Mouse (Mus musculus) forebrain, embryonic 15.5 days (tissue): ENCODE results near the gene Cemip2. TPM values are rescaled to one million over a fixed set of nuclear protein-coding genes. Genes with fewer than 3 reads are reported as not detected.

Experiments
- ATAC-seq: fragments of 200-750 bp; cut with Nextera tagmentation; replicated peaks from 2 replicates; pipeline ENCODE4 v1.8.0; 2017; ENCODE audit warnings: mild to moderate bottlenecking, moderate TSS enrichment, moderate library complexity
- H3K27ac ChIP-seq: fragments of 300-500 bp; sonication (generic); replicated peaks from 2 replicates; pipeline ENCODE4 v1.5.1; 2015; ENCODE audit warnings: mild to moderate bottlenecking, inconsistent platforms
- H3K27me3 ChIP-seq: fragments of 300-500 bp; sonication (generic); 2 replicates; pipeline ENCODE4 v1.6.1; 2015; ENCODE audit warnings: inconsistent platforms
- H3K36me3 ChIP-seq: fragments of 300-500 bp; sonication (generic); 2 replicates; pipeline ENCODE4 v1.6.1; 2015; ENCODE audit warnings: mild to moderate bottlenecking, inconsistent platforms
- H3K4me1 ChIP-seq: fragments of 300-500 bp; sonication (generic); 2 replicates; pipeline ENCODE4 v1.6.1; 2015; ENCODE audit warnings: inconsistent platforms
- H3K4me2 ChIP-seq: fragments of 300-500 bp; sonication (generic); replicated peaks from 2 replicates; pipeline ENCODE4 v1.6.1; 2015; ENCODE audit warnings: mild to moderate bottlenecking, inconsistent platforms
- H3K4me3 ChIP-seq: fragments of 300-500 bp; sonication (generic); 2 replicates; pipeline ENCODE4 v1.5.1; 2015; ENCODE audit warnings: mild to moderate bottlenecking, inconsistent platforms
- H3K9ac ChIP-seq: fragments of 300-500 bp; sonication (generic); replicated peaks from 2 replicates; pipeline ENCODE4 v1.6.1; 2015; ENCODE audit warnings: mild to moderate bottlenecking, inconsistent platforms
- H3K9me3 ChIP-seq: fragments of 300-500 bp; sonication (generic); 2 replicates; pipeline ENCODE4 v1.6.1; 2016; ENCODE audit warnings: inconsistent platforms
- WGBS: fragments of 180-500 bp; shearing (Covaris S2); methylation state at CpG from one replicate; pipeline ENCODE4 v1.1.7; 2015; ENCODE audit warnings: mixed read lengths; 5-methylcytosine and 5-hydroxymethylcytosine counted together
- polyA plus RNA-seq: library from polyadenylated mRNA; unstranded; fragments of >200 nt; fragmentation: Nextera tagmentation; extraction: Ambion mirVana; gene quantifications from 2 replicates; pipeline ENCODE4 v1.2.1, GENCODE M21; 2015

Gene Cemip2
- polyA plus RNA-seq, 1 experiment from 2014 or later: 39.3 TPM

- Histone ChIP-seq H3K36me3 (peaks cover 66% of the 10 kb centered on the region), H3K9ac (no peak overlapping the region), H3K27ac (no peak overlapping the region), H3K27me3 (no peaks in the 10 kb centered on the region), H3K4me3 (no peak overlapping the region), H3K9me3 (no peaks in the 10 kb centered on the region), H3K4me2 (no peak overlapping the region), H3K4me1 (no peaks in the 10 kb centered on the region; the same call in 1 of the 2 replicates)
- 89% methylated on average over 4 of the region's 4 CpGs for WGBS
- ATAC-seq: no peak
Observed at GRCm38 (mm10) chr19:21820126-21820525, 42.0 kb downstream of the Cemip2 start.

GRCm38 (mm10) chr19:21821877-21822276 lies 43.7 kb downstream of the Cemip2 start:
- Histone ChIP-seq H3K9ac (no peak overlapping the region), H3K27me3 (no peaks in the 10 kb centered on the region), H3K36me3 (peaks cover 57% of the 10 kb centered on the region), H3K4me3 (no peak overlapping the region), H3K4me2 (no peak overlapping the region), H3K4me1 (no peaks in the 10 kb centered on the region; the same call in 1 of the 2 replicates), H3K9me3 (no peaks in the 10 kb centered on the region), H3K27ac (no peak overlapping the region)
- WGBS: 86% methylated on average over 6 of the region's 6 CpGs
- ATAC-seq: no peak

- Histone ChIP-seq H3K9ac (no peak overlapping the region), H3K36me3 (peaks cover 51% of the 10 kb centered on the region), H3K27me3 (no peaks in the 10 kb centered on the region), H3K27ac (no peak overlapping the region), H3K9me3 (no peaks in the 10 kb centered on the region), H3K4me1 (no peaks in the 10 kb centered on the region; the same call in 1 of the 2 replicates), H3K4me3 (no peak overlapping the region), H3K4me2 (no peak overlapping the region)
- no peak for ATAC-seq
- WGBS: 93% methylated on average over 5 of the region's 5 CpGs
Observed at GRCm38 (mm10) chr19:21824146-21824545, 46.0 kb downstream of the Cemip2 start.

GRCm38 (mm10) chr19:21825128-21825885 lies 47.2 kb downstream of the Cemip2 start:
- WGBS: 72% methylated on average over 4 of the region's 4 CpGs
- H3K9ac ChIP-seq: no peak overlapping the region
- ATAC-seq: no peak
- peaks cover 51% of the 10 kb centered on the region for H3K36me3 ChIP-seq
- no peaks in the 10 kb centered on the region for H3K27me3 ChIP-seq
- H3K4me3 ChIP-seq: no peak overlapping the region
- H3K9me3 ChIP-seq: no peaks in the 10 kb centered on the region
- no peak overlapping the region for H3K4me2 ChIP-seq
- no peaks in the 10 kb centered on the region for H3K4me1 ChIP-seq
- H3K27ac ChIP-seq: no peak overlapping the region

- whole genome bisulfite sequencing: 90% methylated on average over 12 of the region's 12 CpGs
- peaks cover 84% of the 10 kb centered on the region for H3K36me3 ChIP-seq
- no peak overlapping the region for H3K4me2 ChIP-seq
- H3K9me3 ChIP-seq: no peaks in the 10 kb centered on the region
- ATAC-seq: no peak
- no peaks in the 10 kb centered on the region for H3K4me1 ChIP-seq
- H3K27ac ChIP-seq: no peak overlapping the region
- H3K9ac ChIP-seq: no peak overlapping the region
- no peak overlapping the region for H3K4me3 ChIP-seq
- H3K27me3 ChIP-seq: no peaks in the 10 kb centered on the region
Observed at GRCm38 (mm10) chr19:21833416-21833992, 55.4 kb downstream of the Cemip2 start.

GRCm38 (mm10) chr19:21834952-21835351 lies 56.8 kb downstream of the Cemip2 start:
- no peak for ATAC-seq
- no peak overlapping the region for H3K9ac ChIP-seq
- peaks cover 81% of the 10 kb centered on the region for H3K36me3 ChIP-seq
- no peaks in the 10 kb centered on the region for H3K9me3 ChIP-seq
- H3K4me3 ChIP-seq: no peak overlapping the region
- no peaks in the 10 kb centered on the region for H3K4me1 ChIP-seq
- no peaks in the 10 kb centered on the region for H3K27me3 ChIP-seq
- H3K4me2 ChIP-seq: no peak overlapping the region
- WGBS: 93% methylated on average over 7 of the region's 7 CpGs
- H3K27ac ChIP-seq: no peak overlapping the region

- Histone ChIP-seq H3K9me3 (no peaks in the 10 kb centered on the region), H3K27ac (no peak overlapping the region), H3K36me3 (peaks cover 82% of the 10 kb centered on the region), H3K9ac (no peak overlapping the region), H3K4me1 (no peaks in the 10 kb centered on the region), H3K27me3 (no peaks in the 10 kb centered on the region), H3K4me3 (no peak overlapping the region), H3K4me2 (no peak overlapping the region)
- 90% methylated on average over 10 of the region's 10 CpGs for WGBS
- ATAC-seq: no peak
Observed at GRCm38 (mm10) chr19:21850721-21851120, 72.6 kb downstream of the Cemip2 start.

- peaks cover 86% of the 10 kb centered on the region for H3K36me3 ChIP-seq
Observed at GRCm38 (mm10) chr19:21854526-21855228, 76.5 kb downstream of the Cemip2 start.

GRCm38 (mm10) chr19:21855421-21856128 lies 77.4 kb downstream of the Cemip2 start:
- H3K4me3 ChIP-seq: no peak overlapping the region
- no peak overlapping the region for H3K9ac ChIP-seq
- no peaks in the 10 kb centered on the region for H3K9me3 ChIP-seq
- no peaks in the 10 kb centered on the region for H3K4me1 ChIP-seq
- ATAC-seq: no peak
- 87% methylated on average over 8 of the region's 8 CpGs for WGBS
- H3K27ac ChIP-seq: no peak overlapping the region
- no peaks in the 10 kb centered on the region for H3K27me3 ChIP-seq
- H3K36me3 ChIP-seq: peaks cover 79% of the 10 kb centered on the region
- H3K4me2 ChIP-seq: no peak overlapping the region

More at GRCm38 (mm10) chr19:21854526-21855228, 76.5 kb downstream of the Cemip2 start:
- Histone ChIP-seq H3K27ac (no peak overlapping the region), H3K9me3 (no peaks in the 10 kb centered on the region), H3K27me3 (no peaks in the 10 kb centered on the region), H3K9ac (no peak overlapping the region), H3K4me2 (no peak overlapping the region), H3K4me1 (no peaks in the 10 kb centered on the region), H3K4me3 (no peak overlapping the region)
- 90% methylated on average over 5 of the region's 5 CpGs for WGBS
- ATAC-seq: no peak

- Histone ChIP-seq H3K27me3 (no peaks in the 10 kb centered on the region), H3K4me3 (no peak overlapping the region), H3K9ac (no peak overlapping the region), H3K9me3 (no peaks in the 10 kb centered on the region), H3K27ac (no peak overlapping the region), H3K4me2 (no peak overlapping the region), H3K36me3 (peaks cover 52% of the 10 kb centered on the region), H3K4me1 (no peaks in the 10 kb centered on the region)
- ATAC-seq: no peak
- WGBS: 89% methylated on average over 12 of the region's 12 CpGs
Observed at GRCm38 (mm10) chr19:21858846-21859521, 80.8 kb downstream of the Cemip2 start.

- Histone ChIP-seq H3K36me3 (peaks cover 40% of the 10 kb centered on the region), H3K27ac (no peak overlapping the region), H3K4me1 (no peaks in the 10 kb centered on the region), H3K4me2 (no peak overlapping the region), H3K27me3 (no peaks in the 10 kb centered on the region), H3K4me3 (no peak overlapping the region), H3K9me3 (no peaks in the 10 kb centered on the region), H3K9ac (no peak overlapping the region)
- no peak for ATAC-seq
- WGBS: 69% methylated on average over 5 of the region's 5 CpGs
Observed at GRCm38 (mm10) chr19:21860132-21860531, 82.0 kb downstream of the Cemip2 start.
